Mouse (Mus musculus) liver, embryonic 14.5 days (tissue): ENCODE data around the gene Gmcl1. TPM values are rescaled to one million over a fixed set of nuclear protein-coding genes. Genes with fewer than 3 reads are reported as not detected.

Source experiments
- ATAC-seq: fragments of 200-750 bp; cut with Nextera tagmentation; 2 replicates; pipeline ENCODE4 v1.8.0; 2017; ENCODE audit warnings: moderate number of reproducible peaks, mild to moderate bottlenecking, moderate library complexity; ENCODE audit not compliant: insufficient read depth
- DNase-seq, 3 experiments: peaks; one replicate each; pipeline ENCODE4 v3.0.0-alpha.2; 2012 to 2013; ENCODE audit warnings: low read depth in 3 of 3, low spot score in 3 of 3
- H3K27ac ChIP-seq: fragments of 300-500 bp; sonication (generic); 2 replicates; pipeline ENCODE4 v1.5.1; 2014; ENCODE audit warnings: moderate library complexity, mild to moderate bottlenecking, control low read depth, inconsistent platforms
- H3K27me3 ChIP-seq: fragments of 300-500 bp; sonication (generic); 2 replicates; pipeline ENCODE4 v1.6.1; 2014; ENCODE audit warnings: mild to moderate bottlenecking, low read length, moderate library complexity; ENCODE audit not compliant: control insufficient read depth, insufficient read depth
- H3K36me3 ChIP-seq: fragments of 300-500 bp; sonication (generic); replicated peaks from 2 replicates; pipeline ENCODE4 v1.6.1; 2014; ENCODE audit warnings: low read depth; ENCODE audit not compliant: control insufficient read depth, insufficient read depth
- H3K4me1 ChIP-seq, 2 experiments: fragments of 200-500 bp in 1 of 2; fragments of 300-500 bp in 1 of 2; sonication (generic) in 1 of 2; replicated peaks; 2 replicates each; pipeline ENCODE4 v1.6.1; 2012 to 2014; ENCODE audit warnings: antibody characterized with exemption in 1 of 2, inconsistent platforms in 1 of 2, low read length in 1 of 2; ENCODE audit not compliant: control insufficient read depth in 2 of 2, insufficient read depth in 2 of 2
- H3K4me2 ChIP-seq: fragments of 300-500 bp; sonication (generic); 2 replicates; pipeline ENCODE4 v1.6.1; 2014; ENCODE audit warnings: low read depth, mild to moderate bottlenecking, control low read depth, moderate library complexity
- H3K4me3 ChIP-seq, 2 experiments: fragments of 200-500 bp in 1 of 2; fragments of 300-500 bp in 1 of 2; sonication (generic) in 1 of 2; 2 replicates each; pipeline ENCODE4 v1.5.1; 2012 to 2014; ENCODE audit warnings: low read depth in 2 of 2, low read length in 2 of 2, mild to moderate bottlenecking in 2 of 2, control low read depth in 1 of 2, inconsistent platforms in 1 of 2, moderate library complexity in 1 of 2; ENCODE audit not compliant: insufficient read depth in 1 of 2
- H3K9ac ChIP-seq: fragments of 300-500 bp; sonication (generic); replicated peaks from 2 replicates; pipeline ENCODE4 v1.6.1; 2014; ENCODE audit warnings: mild to moderate bottlenecking, control low read depth, moderate library complexity
- H3K9me3 ChIP-seq: fragments of 300-500 bp; sonication (generic); 2 replicates; pipeline ENCODE4 v1.6.1; 2016; ENCODE audit warnings: low read length, mixed read lengths; ENCODE audit not compliant: control insufficient read depth
- CTCF ChIP-seq: IDR thresholded peaks from 2 replicates; pipeline ENCODE4 v1.5.1; 2016; ENCODE audit warnings: antibody characterized with exemption, low read depth, control low read depth
- EP300 ChIP-seq: IDR thresholded peaks from 2 replicates; pipeline ENCODE4 v1.6.1; 2016; ENCODE audit warnings: antibody characterized with exemption, low read depth
- WGBS: fragments of 180-500 bp; shearing (Covaris S2); extraction: QIAGEN DNeasy Blood & Tissue Kit; methylation state at CpG from one replicate; pipeline ENCODE4 v1.1.7; 2014; ENCODE audit not compliant: insufficient replicate concordance; 5-methylcytosine and 5-hydroxymethylcytosine counted together
- polyA plus RNA-seq, 2 experiments: library from polyadenylated mRNA; depleted of rRNA in 1 of 2; stranded (reverse) in 1 of 2; unstranded in 1 of 2; fragments of >200 nt; fragmentation: Nextera tagmentation in 1 of 2; extraction: Ambion mirVana in 1 of 2; gene quantifications; 2 replicates each; pipeline versions ENCODE4 v1.2.1 to v1.2.3; 2012 to 2014

The Gmcl1 gene
- polyA plus RNA-seq, 2 experiments, result 4.8 to 7.4 TPM

DNA sequence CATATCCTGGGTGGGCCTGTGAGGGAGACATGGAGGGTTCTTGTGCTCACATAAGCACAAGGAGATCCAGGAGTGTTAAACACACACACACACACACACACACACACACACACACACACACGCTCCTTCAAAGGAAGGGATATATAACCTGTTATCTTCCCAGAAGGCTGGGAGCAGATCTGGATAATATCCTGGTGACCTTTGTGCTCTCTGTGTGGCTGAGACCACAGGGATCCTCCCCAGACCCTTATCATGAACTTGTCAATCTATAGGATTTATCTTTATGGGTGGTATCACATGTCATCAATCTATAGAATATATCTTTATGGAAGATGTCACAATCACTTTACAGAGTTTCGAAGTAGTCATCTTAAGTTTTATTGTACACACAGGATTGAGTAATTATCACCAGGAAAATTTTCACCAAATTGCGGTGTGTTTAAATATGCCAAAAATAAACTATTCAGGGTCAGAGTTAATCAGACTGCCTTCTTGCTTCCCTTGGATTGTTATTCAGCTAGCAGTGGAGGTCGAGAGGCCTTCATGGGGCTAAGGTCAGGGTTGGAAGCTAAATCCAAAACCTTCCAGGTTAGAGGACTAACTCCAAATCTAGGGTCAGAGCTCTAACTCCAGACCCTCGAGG is 19.8 kb upstream of the Gmcl1 start:
- H3K9ac ChIP-seq, result no peak overlapping the region

DNA sequence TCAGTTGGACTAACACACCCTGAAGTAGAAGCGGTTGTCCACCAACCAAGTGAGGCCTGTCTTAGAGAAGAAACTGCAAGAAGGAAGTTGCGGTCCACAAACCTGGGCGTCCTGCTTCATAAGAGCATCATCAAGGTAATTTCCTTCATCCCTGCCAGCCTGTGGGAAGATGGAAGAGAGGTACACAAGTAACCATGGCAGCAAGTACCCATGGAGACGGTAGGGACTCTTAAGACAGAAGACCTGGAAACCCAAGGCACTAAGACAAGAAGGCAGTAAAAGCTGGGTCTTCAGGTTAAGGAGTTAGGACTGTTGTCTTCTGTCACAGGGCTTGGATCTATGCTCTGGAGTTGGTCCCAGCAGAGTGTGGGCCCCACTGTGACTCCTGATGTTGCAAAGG is 17.8 kb upstream of the Gmcl1 start:
- Histone ChIP-seq H3K4me1 (0 out of 4 replicates have a peak, but pooled peaks cover 0 to 4% of the 10 kb centered on the region in 2 experiments), H3K27me3 (no peaks in the 10 kb centered on the region), H3K4me3 (no peak overlapping the region), H3K36me3 (no peaks in the 10 kb centered on the region), H3K9me3 (no peaks in the 10 kb centered on the region), H3K27ac (no peak overlapping the region), H3K9ac (no peak overlapping the region), H3K4me2 (no peak overlapping the region)
- WGBS, result 69% methylated on average over 4 of the region's 4 CpGs
- TF ChIP-seq CTCF (no peak), EP300 (no peak)
- no peak for ATAC-seq
- DNase-seq, result no peak

More for the DNA sequence above, 19.8 kb upstream of the Gmcl1 start:
- Histone ChIP-seq H3K4me1 (peaks cover 0 to 4% of the 10 kb centered on the region in 2 experiments; a peak in 1 of 4 replicates), H3K9me3 (no peaks in the 10 kb centered on the region), H3K27ac (no peak overlapping the region), H3K27me3 (no peaks in the 10 kb centered on the region), H3K36me3 (no peaks in the 10 kb centered on the region), H3K4me3 (no peak overlapping the region), H3K4me2 (no peak overlapping the region)
- WGBS, result 64% methylated on average over 5 of the region's 5 CpGs
- DNase-seq (no peak), ATAC-seq (no peak)
- no peak for TF ChIP-seq EP300
- no peak for TF ChIP-seq CTCF

DNA sequence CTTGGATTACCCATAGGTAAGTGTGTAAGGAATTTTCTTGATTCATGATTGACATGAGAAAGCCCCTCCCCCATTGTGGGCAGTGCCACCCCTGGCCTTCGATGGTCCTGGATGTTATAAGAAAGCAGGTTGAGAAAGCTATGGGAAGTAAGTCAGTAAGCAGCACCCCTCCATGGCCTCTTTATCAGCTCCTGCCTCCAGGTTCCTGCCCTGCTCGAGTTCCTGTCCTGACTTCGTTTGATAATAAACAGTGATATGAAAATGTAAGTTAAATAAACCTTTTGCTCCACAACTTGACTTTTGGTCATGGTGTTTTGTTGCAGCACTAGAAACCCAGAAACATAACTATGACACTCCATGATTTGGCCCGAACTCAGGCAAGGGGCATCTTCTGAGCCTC is 16.6 kb upstream of the Gmcl1 start:
- no peak overlapping the region for H3K4me3 ChIP-seq
- no peak overlapping the region for H3K4me2 ChIP-seq
- H3K9me3 ChIP-seq, result no peaks in the 10 kb centered on the region
- no peak for TF ChIP-seq EP300
- TF ChIP-seq CTCF, result no peak
- DNase-seq, result no peak
- no peak overlapping the region for H3K9ac ChIP-seq
- H3K4me1 ChIP-seq, result 0 out of 4 replicates have a peak, but pooled peaks cover 0 to 4% of the 10 kb centered on the region in 2 experiments
- no peaks in the 10 kb centered on the region for H3K27me3 ChIP-seq
- no peaks in the 10 kb centered on the region for H3K36me3 ChIP-seq
- no peak overlapping the region for H3K27ac ChIP-seq
- 29% methylated on average over 4 of the region's 4 CpGs for WGBS
- no peak for ATAC-seq

DNA sequence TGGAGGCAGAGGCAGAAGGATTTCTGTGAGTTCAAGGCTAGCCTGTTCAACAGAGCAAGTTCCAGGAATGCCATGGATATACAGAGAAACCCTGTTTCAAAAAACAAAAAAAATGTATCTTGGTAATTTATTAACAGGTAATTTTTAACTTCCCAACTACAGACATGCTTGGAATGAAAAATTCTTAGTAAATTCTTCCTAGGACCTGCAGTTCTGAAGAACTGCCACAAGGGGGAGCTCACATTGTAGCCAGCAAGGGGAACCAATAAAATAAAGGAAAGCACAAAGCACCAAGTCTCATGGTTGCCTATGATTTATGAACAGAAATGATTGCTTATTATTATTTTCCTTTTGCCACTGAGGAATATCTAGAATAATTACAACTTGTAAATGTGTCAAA is 14.0 kb upstream of the Gmcl1 start:
- 0 out of 4 replicates have a peak, but pooled peaks cover 0 to 4% of the 10 kb centered on the region in 2 experiments for H3K4me1 ChIP-seq

DNA sequence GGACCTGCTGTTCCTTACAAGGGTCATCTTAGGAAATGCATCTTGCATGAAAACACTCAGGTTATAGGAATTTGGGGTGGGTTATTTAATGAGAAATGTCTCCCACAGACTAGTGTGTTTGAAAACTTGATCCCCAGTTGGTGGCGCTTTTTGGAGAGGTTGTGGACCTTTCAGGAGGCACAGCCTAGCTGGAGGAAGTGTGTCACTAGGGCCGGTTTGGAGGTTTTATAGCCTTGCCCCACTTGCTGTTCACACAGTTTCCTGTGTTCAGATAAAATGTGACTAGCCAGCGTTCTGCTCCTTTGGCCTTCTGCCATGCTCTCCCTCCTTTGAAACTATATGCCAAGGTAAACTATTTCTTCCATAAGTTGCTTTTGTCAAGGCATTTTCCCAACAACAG is 7.5 kb upstream of the Gmcl1 start:
- no peak for DNase-seq
- H3K4me3 ChIP-seq, result no peak overlapping the region
- H3K27ac ChIP-seq, result no peak overlapping the region
- TF ChIP-seq EP300, result no peak
- no peak for TF ChIP-seq CTCF
- WGBS, result 25% methylated on average over 3 of the region's 3 CpGs
- H3K9ac ChIP-seq, result no peak overlapping the region
- H3K4me2 ChIP-seq, result no peak overlapping the region
- no peaks in the 10 kb centered on the region for H3K36me3 ChIP-seq
- H3K27me3 ChIP-seq, result no peaks in the 10 kb centered on the region
- H3K4me1 ChIP-seq, result peaks cover 0 to 6% of the 10 kb centered on the region in 2 experiments; a peak in 2 of 4 replicates
- ATAC-seq, result no peak
- no peaks in the 10 kb centered on the region for H3K9me3 ChIP-seq

More for the DNA sequence above, 14.0 kb upstream of the Gmcl1 start:
- no peak overlapping the region for H3K4me3 ChIP-seq
- H3K9ac ChIP-seq, result no peak overlapping the region
- no peak overlapping the region for H3K4me2 ChIP-seq
- H3K36me3 ChIP-seq, result no peaks in the 10 kb centered on the region
- no peak for ATAC-seq
- H3K27ac ChIP-seq, result no peak overlapping the region
- H3K27me3 ChIP-seq, result no peaks in the 10 kb centered on the region
- no peaks in the 10 kb centered on the region for H3K9me3 ChIP-seq
- peak; percentile 16 to 38 (median 23) for DNase-seq
- peak; percentile 80 for TF ChIP-seq CTCF
- no peak for TF ChIP-seq EP300
